Mouse (Mus musculus): ENCODE results near the gene Fsd2. TPM values are rescaled to one million over a fixed set of nuclear protein-coding genes. Genes with fewer than 3 reads are reported as not detected.

The Fsd2 gene
- polyA plus RNA-seq (2012; rRNA removed) = 0.16 and 0.26 TPM in 2 replicates

DNA sequence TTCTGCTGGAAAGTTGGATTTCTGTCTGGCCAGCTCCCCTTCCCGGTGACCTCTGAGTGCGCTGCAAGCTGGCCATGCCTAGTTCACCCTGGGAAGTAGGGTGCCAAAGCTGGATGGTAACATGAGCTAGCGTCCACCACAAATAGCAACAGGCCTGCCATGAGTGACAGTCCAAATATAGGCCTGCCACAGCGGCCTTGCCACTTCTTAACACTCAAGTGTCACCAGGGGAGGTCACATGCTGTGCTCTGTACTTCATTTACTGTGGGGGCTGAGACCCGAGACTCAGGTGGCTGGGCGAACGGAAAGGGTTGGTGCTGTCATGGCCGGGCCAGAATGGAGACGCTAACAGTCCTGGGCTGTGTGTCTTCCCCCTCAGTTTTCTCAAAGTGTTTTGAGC is at the start of gene Fsd2:
Gene Fsd2, minus strand, starts transcription at position 53 of the 400 bp plus-strand sequence.
- Histone ChIP-seq H3K27me3 (ENCODE audit: control insufficient read depth, insufficient read depth, low read length) (no peaks in the 10 kb centered on the region), H3K27ac (ENCODE audit: insufficient read depth, low read length) (no peak within 1 kb of the TSS), H3K4me3 (replicated peaks; ENCODE audit: insufficient read depth, low read depth, low read length) (no peak within 1 kb of the TSS), H3K4me1 (ENCODE audit: control insufficient read depth, insufficient read depth, low read length) (no peaks in the 10 kb centered on the region)
- no peak for TF ChIP-seq POLR2A (IDR thresholded peaks at IDR 0.05; ENCODE audit: borderline replicate concordance, insufficient read depth, low read length)
- no peak for TF ChIP-seq CTCF (IDR thresholded peaks at IDR 0.05; ENCODE audit: borderline replicate concordance, insufficient read depth, low read depth, low read length)
- DNase-seq = no peak
- WGBS = 85% methylated on average over 9 of the region's 9 CpGs

DNA sequence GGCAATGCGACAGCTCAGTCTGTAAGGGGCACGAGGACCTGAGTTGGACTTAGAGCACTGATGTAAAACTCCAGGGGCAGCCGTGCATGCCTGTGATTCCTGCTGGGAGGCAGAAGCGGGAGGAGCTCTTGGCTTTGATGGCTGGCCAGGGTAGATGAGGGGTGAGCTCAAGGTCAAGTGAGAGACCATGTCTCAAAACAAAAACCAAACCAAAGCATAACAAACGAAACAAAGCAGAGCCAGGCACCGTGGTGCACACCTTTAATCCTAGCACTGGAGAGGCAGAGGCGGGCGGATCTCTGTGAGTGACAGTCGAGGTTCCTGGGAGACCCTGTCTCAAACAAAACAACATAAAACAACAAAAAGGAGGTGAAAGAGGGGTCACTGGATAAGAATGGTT is 48.3 kb upstream of the Fsd2 start:
- DNase-seq = no peak
- Histone ChIP-seq H3K4me3 (replicated peaks; ENCODE audit: insufficient read depth, low read depth, low read length) (no peak overlapping the region), H3K4me1 (ENCODE audit: control insufficient read depth, insufficient read depth, low read length) (no peaks in the 10 kb centered on the region), H3K27me3 (ENCODE audit: control insufficient read depth, insufficient read depth, low read length) (no peaks in the 10 kb centered on the region), H3K27ac (ENCODE audit: insufficient read depth, low read length) (no peak overlapping the region)
- TF ChIP-seq POLR2A (IDR thresholded peaks at IDR 0.05; ENCODE audit: borderline replicate concordance, insufficient read depth, low read length) (no peak), CTCF (IDR thresholded peaks at IDR 0.05; ENCODE audit: borderline replicate concordance, insufficient read depth, low read depth, low read length) (no peak)
- 76% methylated on average over 9 of the region's 9 CpGs for WGBS

DNA sequence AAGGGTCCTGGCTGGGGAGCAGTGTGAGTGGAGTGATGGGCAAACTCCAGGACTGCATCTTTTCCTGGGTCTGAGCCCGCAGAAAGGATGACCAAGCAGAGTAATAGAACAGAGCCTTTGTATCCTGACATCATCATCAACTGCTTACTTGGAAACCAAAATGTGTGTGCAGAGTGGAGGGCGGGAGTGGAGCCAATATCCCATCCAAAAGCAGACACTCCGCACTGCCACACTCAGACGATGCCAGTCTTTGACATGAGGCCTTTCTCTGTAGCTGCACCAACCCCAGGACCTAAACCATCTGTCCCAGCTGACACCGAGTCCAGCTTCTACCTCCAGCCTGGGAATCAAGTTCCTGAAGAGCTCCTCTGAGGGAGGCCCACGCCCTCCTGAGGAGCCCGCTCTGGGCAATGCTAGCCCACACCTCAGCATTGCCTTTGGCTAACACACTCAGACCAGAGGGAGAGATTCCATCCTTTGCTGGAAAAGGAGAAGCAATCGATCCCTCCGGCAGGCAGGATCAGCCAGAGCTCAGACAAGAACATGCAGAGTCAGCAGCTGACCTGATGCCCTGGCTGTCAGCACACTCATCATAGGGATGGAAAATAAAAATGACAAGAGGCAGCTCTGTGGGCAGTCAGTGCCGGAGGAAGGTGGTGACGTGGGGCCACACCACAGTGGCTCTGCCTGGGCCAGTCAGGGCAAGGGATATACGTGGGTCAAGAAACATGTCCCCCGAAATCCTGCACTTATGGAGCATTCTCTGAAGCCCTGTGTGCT is 46.3 kb upstream of the Fsd2 start:
- H3K4me1 ChIP-seq (ENCODE audit: control insufficient read depth, insufficient read depth, low read length) = no peaks in the 10 kb centered on the region
- no peaks in the 10 kb centered on the region for H3K27me3 ChIP-seq (ENCODE audit: control insufficient read depth, insufficient read depth, low read length)
- no peak for DNase-seq
- H3K4me3 ChIP-seq (replicated peaks; ENCODE audit: insufficient read depth, low read depth, low read length) = no peak overlapping the region
- 73% methylated on average over 13 of the region's 13 CpGs for WGBS
- no peak overlapping the region for H3K27ac ChIP-seq (ENCODE audit: insufficient read depth, low read length)
- no peak for TF ChIP-seq CTCF (IDR thresholded peaks at IDR 0.05; ENCODE audit: borderline replicate concordance, insufficient read depth, low read depth, low read length)
- TF ChIP-seq POLR2A (IDR thresholded peaks at IDR 0.05; ENCODE audit: borderline replicate concordance, insufficient read depth, low read length) = no peak

DNA sequence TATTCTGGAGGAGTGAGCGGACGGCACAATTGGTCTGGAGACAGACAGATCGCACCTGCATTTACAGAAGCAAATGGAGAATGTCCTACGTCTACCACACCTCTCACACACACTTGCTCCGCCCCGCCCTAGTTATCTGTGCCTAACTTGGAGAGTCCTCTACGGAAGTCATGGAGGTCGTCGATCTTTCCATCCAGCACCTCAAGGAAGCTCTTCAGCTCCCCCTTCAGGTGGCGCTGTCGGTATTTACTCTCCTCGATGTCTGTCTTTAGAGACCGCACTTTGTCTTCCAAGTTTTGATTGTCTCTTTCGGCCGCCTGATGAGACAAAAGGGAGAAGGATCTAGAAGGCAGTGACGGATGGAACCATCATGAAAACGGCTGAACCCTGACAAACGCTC is 43.4 kb upstream of the Fsd2 start:
- no peak overlapping the region for H3K27ac ChIP-seq (ENCODE audit: insufficient read depth, low read length)
- DNase-seq = no peak
- TF ChIP-seq CTCF (IDR thresholded peaks at IDR 0.05; ENCODE audit: borderline replicate concordance, insufficient read depth, low read depth, low read length) (peak; percentile 20; the same call in 1 of the 2 replicates), POLR2A (IDR thresholded peaks at IDR 0.05; ENCODE audit: borderline replicate concordance, insufficient read depth, low read length) (no peak)
- 69% methylated on average over 18 of the region's 18 CpGs for WGBS
- no peaks in the 10 kb centered on the region for H3K27me3 ChIP-seq (ENCODE audit: control insufficient read depth, insufficient read depth, low read length)
- H3K4me1 ChIP-seq (ENCODE audit: control insufficient read depth, insufficient read depth, low read length) = no peaks in the 10 kb centered on the region
- H3K4me3 ChIP-seq (replicated peaks; ENCODE audit: insufficient read depth, low read depth, low read length) = no peak overlapping the region

DNA sequence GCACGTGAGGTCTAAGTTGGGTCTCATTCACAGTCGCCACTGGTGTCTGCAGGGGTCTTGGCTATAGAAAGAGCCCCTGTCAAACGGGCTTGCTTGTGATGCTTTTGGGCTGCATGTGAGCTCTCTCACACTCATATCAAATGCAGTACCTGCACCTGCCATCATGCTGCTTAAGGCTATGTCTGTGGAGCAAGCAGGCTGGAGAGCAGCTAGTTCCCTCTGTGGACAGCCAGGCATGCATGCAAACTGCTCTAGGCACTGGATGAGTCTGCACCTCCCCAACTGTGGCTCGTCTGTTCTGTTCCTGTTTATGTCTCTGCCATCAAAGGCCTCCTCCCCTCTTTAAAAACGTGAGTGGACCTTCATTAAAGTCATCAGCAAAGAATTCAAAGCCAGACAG is 39.7 kb upstream of the Fsd2 start:
- no peaks in the 10 kb centered on the region for H3K27me3 ChIP-seq (ENCODE audit: control insufficient read depth, insufficient read depth, low read length)
- 65% methylated on average over 5 of the region's 5 CpGs for WGBS
- TF ChIP-seq POLR2A (IDR thresholded peaks at IDR 0.05; ENCODE audit: borderline replicate concordance, insufficient read depth, low read length) (no peak), CTCF (IDR thresholded peaks at IDR 0.05; ENCODE audit: borderline replicate concordance, insufficient read depth, low read depth, low read length) (no peak)

DNA sequence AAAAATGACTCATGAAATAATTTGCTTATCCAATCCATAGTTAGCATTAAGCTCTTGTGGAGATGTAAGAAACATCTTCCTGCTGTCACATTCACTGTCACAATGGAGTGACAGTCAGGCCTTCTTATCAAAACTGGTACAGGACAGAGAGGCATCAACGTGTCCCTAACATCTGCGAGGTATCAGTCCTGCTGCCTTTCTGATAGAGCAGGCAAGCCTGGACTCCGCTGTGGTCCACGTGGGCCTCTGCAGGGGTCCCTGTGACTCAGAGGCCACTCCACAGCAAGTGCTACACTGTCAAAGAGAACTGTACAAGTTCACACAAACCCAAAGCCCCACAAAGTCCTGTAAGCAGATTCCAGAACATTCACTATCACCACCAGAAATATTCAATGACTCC is 38.7 kb upstream of the Fsd2 start:
- Histone ChIP-seq H3K4me3 (replicated peaks; ENCODE audit: insufficient read depth, low read depth, low read length) (no peak overlapping the region), H3K27me3 (ENCODE audit: control insufficient read depth, insufficient read depth, low read length) (no peaks in the 10 kb centered on the region), H3K4me1 (ENCODE audit: control insufficient read depth, insufficient read depth, low read length) (no peaks in the 10 kb centered on the region), H3K27ac (ENCODE audit: insufficient read depth, low read length) (no peak overlapping the region)
- no peak for DNase-seq
- 61% methylated on average over 4 of the region's 4 CpGs for WGBS
- TF ChIP-seq CTCF (IDR thresholded peaks at IDR 0.05; ENCODE audit: borderline replicate concordance, insufficient read depth, low read depth, low read length) (no peak), POLR2A (IDR thresholded peaks at IDR 0.05; ENCODE audit: borderline replicate concordance, insufficient read depth, low read length) (no peak)

More for the DNA sequence above, 39.7 kb upstream of the Fsd2 start:
- DNase-seq = no peak
- Histone ChIP-seq H3K4me1 (ENCODE audit: control insufficient read depth, insufficient read depth, low read length) (no peaks in the 10 kb centered on the region), H3K4me3 (replicated peaks; ENCODE audit: insufficient read depth, low read depth, low read length) (no peak overlapping the region), H3K27ac (ENCODE audit: insufficient read depth, low read length) (no peak overlapping the region)

DNA sequence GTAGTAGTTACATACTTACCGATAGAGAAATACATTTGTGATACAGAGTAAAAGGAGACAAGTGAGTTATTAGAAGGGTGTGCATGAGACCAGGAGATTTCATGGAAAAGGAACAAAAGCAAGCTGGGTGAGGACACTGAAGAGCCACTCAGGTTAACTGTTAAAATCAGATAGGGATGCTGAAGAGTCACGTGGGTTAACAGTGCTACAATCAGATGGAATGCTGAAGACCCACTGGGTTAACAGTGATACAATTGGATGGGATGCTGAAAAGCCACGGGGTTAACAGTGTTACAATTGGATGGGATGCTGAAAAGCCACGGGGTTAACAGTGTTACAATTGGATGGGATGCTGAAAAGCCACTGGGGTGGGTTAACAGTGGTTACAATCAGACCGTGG is 38.2 kb upstream of the Fsd2 start:
- Histone ChIP-seq H3K4me3 (replicated peaks; ENCODE audit: insufficient read depth, low read depth, low read length) (no peak overlapping the region), H3K27ac (ENCODE audit: insufficient read depth, low read length) (no peak overlapping the region), H3K4me1 (ENCODE audit: control insufficient read depth, insufficient read depth, low read length) (no peaks in the 10 kb centered on the region), H3K27me3 (ENCODE audit: control insufficient read depth, insufficient read depth, low read length) (no peaks in the 10 kb centered on the region)
- no peak for TF ChIP-seq POLR2A (IDR thresholded peaks at IDR 0.05; ENCODE audit: borderline replicate concordance, insufficient read depth, low read length)
- TF ChIP-seq CTCF (IDR thresholded peaks at IDR 0.05; ENCODE audit: borderline replicate concordance, insufficient read depth, low read depth, low read length) = no peak
- no peak for DNase-seq
- WGBS = 92% methylated on average over 5 of the region's 5 CpGs

Data from cerebellum, adult 2 months (tissue).